Mouse (Mus musculus) MN1 (cell line): ENCODE data around the gene Atxn7l2.

Experiments
- DNase-seq: peaks from one replicate; pipeline ENCODE4 v3.0.0-alpha.2; 2016; ENCODE audit warnings: low spot score

The Atxn7l2 gene

GRCm38 (mm10) chr3:108178756-108179715, 31.7 kb downstream of the Atxn7l2 start:
- DNase-seq, result peak; percentile 83

- DNase-seq, result peak; percentile 82
These were observed 35.8 kb downstream of the Atxn7l2 start for GRCm38 (mm10) chr3:108174672-108175531.

- DNase-seq, result no peak
These were observed 41.5 kb downstream of the Atxn7l2 start for GRCm38 (mm10) chr3:108169199-108169598.

- DNase-seq, result no peak
These were observed 43.2 kb downstream of the Atxn7l2 start for GRCm38 (mm10) chr3:108167499-108167898.

GRCm38 (mm10) chr3:108166486-108167211, 44.1 kb downstream of the Atxn7l2 start:
- peak; percentile 88 for DNase-seq

- DNase-seq, result peak; percentile 60
These were observed 45.0 kb downstream of the Atxn7l2 start for GRCm38 (mm10) chr3:108165532-108166315.

- DNase-seq, result peak; percentile 87
These were observed 45.9 kb downstream of the Atxn7l2 start for GRCm38 (mm10) chr3:108164807-108165206.

- no peak for DNase-seq
These were observed 46.6 kb downstream of the Atxn7l2 start for GRCm38 (mm10) chr3:108164091-108164490.

- no peak for DNase-seq
These were observed 52.2 kb downstream of the Atxn7l2 start for GRCm38 (mm10) chr3:108158383-108159037.

- DNase-seq, result no peak
These were observed 56.1 kb downstream of the Atxn7l2 start, which contains the start of gene Gpr61 for GRCm38 (mm10) chr3:108154656-108155055. TSS of gene Gpr61 (minus strand) at chr3:108154882.

- DNase-seq, result no peak
These were observed 58.4 kb downstream of the Atxn7l2 start for GRCm38 (mm10) chr3:108152290-108152689.
